Mouse (Mus musculus): ENCODE results near the gene Orc1. TPM values are rescaled to one million over a fixed set of nuclear protein-coding genes. Genes with fewer than 3 reads are reported as not detected.

Orc1 gene
- total RNA-seq, 1 experiment, result 44.5 TPM

- H3K4me3 ChIP-seq (ENCODE audit: insufficient read depth in 1 of 2, low read depth in 1 of 2, low read length in 2 of 2, poor library complexity in 1 of 2, severe bottlenecking in 1 of 2), result no peak overlapping the region
- H3K9ac ChIP-seq (ENCODE audit: insufficient read depth, low read depth, low read length, poor library complexity, severe bottlenecking), result no peak overlapping the region
- in situ Hi-C loops (cut with MboI; ENCODE audit: low sequenced_read_pairs in 2 of 2, unreplicated experiment in 2 of 2), result no loop called here
- H3K9me3 ChIP-seq (ENCODE audit: control insufficient read depth, insufficient read depth, low read depth, low read length), result no peaks in the 10 kb centered on the region
- H3K27ac ChIP-seq (ENCODE audit: insufficient read depth, low read depth, low read length, poor library complexity, severe bottlenecking), result no peak overlapping the region
- peaks cover 73% of the 10 kb centered on the region for H3K36me3 ChIP-seq (ENCODE audit: control insufficient read depth, insufficient read depth, low read length, poor library complexity, severe bottlenecking)
- TF ChIP-seq ZC3H11A (IDR thresholded peaks at IDR 0.05; ENCODE audit: borderline replicate concordance, low read depth, low read length) (no peak), ZNF384 (IDR thresholded peaks at IDR 0.05; ENCODE audit: low read depth, low read length) (no peak), HCFC1 (IDR thresholded peaks at IDR 0.05; ENCODE audit: borderline replicate concordance, insufficient read depth, low read length) (no peak), MAFK (IDR thresholded peaks at IDR 0.05; ENCODE audit: insufficient read depth, low read depth, low read length) (no peak), CHD2 (IDR thresholded peaks at IDR 0.05; ENCODE audit: low read depth, low read length) (no peak)
- H3K4me1 ChIP-seq (ENCODE audit: control insufficient read depth in 2 of 2, insufficient read depth in 2 of 2, low read length in 2 of 2, poor library complexity in 1 of 2), result no peaks in the 10 kb centered on the region
- DNase-seq (ENCODE audit: low read depth, low spot score), result no peak
Observed at GRCm38 (mm10) chr4:108627066-108627465, 47.8 kb downstream of the Orc1 start.

- in situ Hi-C loops (cut with MboI; ENCODE audit: low sequenced_read_pairs in 2 of 2, unreplicated experiment in 2 of 2), result no loop called here
- H3K36me3 ChIP-seq (ENCODE audit: control insufficient read depth, insufficient read depth, low read length, poor library complexity, severe bottlenecking), result peaks cover 76% of the 10 kb centered on the region
- DNase-seq (ENCODE audit: low read depth, low spot score), result no peak
- peaks cover 2 to 7% of the 10 kb centered on the region in 2 experiments; a peak in 2 of 4 replicates for H3K4me1 ChIP-seq (ENCODE audit: control insufficient read depth in 2 of 2, insufficient read depth in 2 of 2, low read length in 2 of 2, poor library complexity in 1 of 2)
- H3K4me3 ChIP-seq (ENCODE audit: insufficient read depth in 1 of 2, low read depth in 1 of 2, low read length in 2 of 2, poor library complexity in 1 of 2, severe bottlenecking in 1 of 2), result no peak overlapping the region
- TF ChIP-seq CHD2 (IDR thresholded peaks at IDR 0.05; ENCODE audit: low read depth, low read length), result no peak
- TF ChIP-seq HCFC1 (IDR thresholded peaks at IDR 0.05; ENCODE audit: borderline replicate concordance, insufficient read depth, low read length), result no peak
- TF ChIP-seq ZC3H11A (IDR thresholded peaks at IDR 0.05; ENCODE audit: borderline replicate concordance, low read depth, low read length), result no peak
- no peak for TF ChIP-seq MAFK (IDR thresholded peaks at IDR 0.05; ENCODE audit: insufficient read depth, low read depth, low read length)
- TF ChIP-seq ZNF384 (IDR thresholded peaks at IDR 0.05; ENCODE audit: low read depth, low read length), result no peak
- no peak overlapping the region for H3K9ac ChIP-seq (ENCODE audit: insufficient read depth, low read depth, low read length, poor library complexity, severe bottlenecking)
- H3K27ac ChIP-seq (ENCODE audit: insufficient read depth, low read depth, low read length, poor library complexity, severe bottlenecking), result no peak overlapping the region
- no peaks in the 10 kb centered on the region for H3K9me3 ChIP-seq (ENCODE audit: control insufficient read depth, insufficient read depth, low read depth, low read length)
Observed at GRCm38 (mm10) chr4:108629363-108629880, 50.2 kb downstream of the Orc1 start.

DNA sequence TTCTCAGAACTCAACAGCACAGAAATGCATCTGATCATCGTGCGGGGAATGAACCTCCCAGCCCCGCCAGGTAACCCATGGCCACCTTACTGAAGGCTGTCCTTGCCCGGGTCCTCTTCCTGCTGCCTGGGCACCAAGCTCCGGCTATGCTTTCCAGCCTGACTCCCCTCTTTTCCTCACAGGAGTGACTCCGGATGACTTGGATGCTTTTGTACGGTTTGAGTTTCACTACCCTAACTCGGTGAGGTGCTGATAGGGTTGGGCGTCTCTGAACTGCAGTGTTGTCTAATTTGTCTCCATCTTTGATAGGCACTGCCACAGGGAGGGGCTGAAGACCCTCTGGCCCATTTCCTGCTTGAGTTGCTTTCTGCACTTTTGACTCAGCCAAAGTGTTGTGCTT, 50.9 kb downstream of the Orc1 start:
- peaks cover 74% of the 10 kb centered on the region for H3K36me3 ChIP-seq (ENCODE audit: control insufficient read depth, insufficient read depth, low read length, poor library complexity, severe bottlenecking)
- no peak overlapping the region for H3K27ac ChIP-seq (ENCODE audit: insufficient read depth, low read depth, low read length, poor library complexity, severe bottlenecking)
- no peak overlapping the region for H3K4me3 ChIP-seq (ENCODE audit: insufficient read depth in 1 of 2, low read depth in 1 of 2, low read length in 2 of 2, poor library complexity in 1 of 2, severe bottlenecking in 1 of 2)
- H3K9me3 ChIP-seq (ENCODE audit: control insufficient read depth, insufficient read depth, low read depth, low read length), result no peaks in the 10 kb centered on the region
- H3K4me1 ChIP-seq (ENCODE audit: control insufficient read depth in 2 of 2, insufficient read depth in 2 of 2, low read length in 2 of 2, poor library complexity in 1 of 2), result peaks cover 3 to 12% of the 10 kb centered on the region in 2 experiments; a peak in 3 of 4 replicates
- in situ Hi-C loops (cut with MboI; ENCODE audit: low sequenced_read_pairs in 2 of 2, unreplicated experiment in 2 of 2), result no loop called here
- H3K9ac ChIP-seq (ENCODE audit: insufficient read depth, low read depth, low read length, poor library complexity, severe bottlenecking), result no peak overlapping the region
- TF ChIP-seq HCFC1 (IDR thresholded peaks at IDR 0.05; ENCODE audit: borderline replicate concordance, insufficient read depth, low read length) (no peak), ZNF384 (IDR thresholded peaks at IDR 0.05; ENCODE audit: low read depth, low read length) (no peak), CHD2 (IDR thresholded peaks at IDR 0.05; ENCODE audit: low read depth, low read length) (no peak), MAFK (IDR thresholded peaks at IDR 0.05; ENCODE audit: insufficient read depth, low read depth, low read length) (no peak), ZC3H11A (IDR thresholded peaks at IDR 0.05; ENCODE audit: borderline replicate concordance, low read depth, low read length) (no peak)
- no peak for DNase-seq (ENCODE audit: low read depth, low spot score)

DNA sequence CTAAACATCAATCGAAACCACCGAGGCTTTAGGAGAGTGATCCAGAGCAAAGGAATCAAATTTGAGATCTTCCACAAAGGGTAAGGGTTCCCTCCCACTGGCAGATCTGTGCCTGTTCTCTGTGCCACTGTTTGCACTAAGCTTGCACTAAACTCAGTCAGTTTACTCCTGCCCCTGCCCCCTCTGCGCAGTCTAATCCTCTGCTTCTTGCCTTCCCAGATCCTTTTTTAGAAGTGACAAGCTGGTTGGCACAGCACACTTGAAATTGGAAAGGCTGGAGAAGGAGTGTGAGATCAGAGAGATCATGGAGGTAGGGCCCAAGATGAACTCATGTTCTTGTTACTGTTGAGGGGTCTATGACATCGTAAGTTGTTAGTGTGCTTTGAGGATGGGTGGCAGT, 52.4 kb downstream of the Orc1 start:
- H3K36me3 ChIP-seq (ENCODE audit: control insufficient read depth, insufficient read depth, low read length, poor library complexity, severe bottlenecking), result peaks cover 59% of the 10 kb centered on the region

More for the DNA sequence above, 52.4 kb downstream of the Orc1 start:
- H3K4me3 ChIP-seq (ENCODE audit: insufficient read depth in 1 of 2, low read depth in 1 of 2, low read length in 2 of 2, poor library complexity in 1 of 2, severe bottlenecking in 1 of 2), result no peak overlapping the region
- in situ Hi-C loops (cut with MboI; ENCODE audit: low sequenced_read_pairs in 2 of 2, unreplicated experiment in 2 of 2), result no loop called here
- TF ChIP-seq ZNF384 (IDR thresholded peaks at IDR 0.05; ENCODE audit: low read depth, low read length), result no peak
- TF ChIP-seq MAFK (IDR thresholded peaks at IDR 0.05; ENCODE audit: insufficient read depth, low read depth, low read length), result no peak
- no peak for TF ChIP-seq HCFC1 (IDR thresholded peaks at IDR 0.05; ENCODE audit: borderline replicate concordance, insufficient read depth, low read length)
- no peak for TF ChIP-seq CHD2 (IDR thresholded peaks at IDR 0.05; ENCODE audit: low read depth, low read length)
- TF ChIP-seq ZC3H11A (IDR thresholded peaks at IDR 0.05; ENCODE audit: borderline replicate concordance, low read depth, low read length), result no peak
- H3K9me3 ChIP-seq (ENCODE audit: control insufficient read depth, insufficient read depth, low read depth, low read length), result no peaks in the 10 kb centered on the region
- no peak overlapping the region for H3K27ac ChIP-seq (ENCODE audit: insufficient read depth, low read depth, low read length, poor library complexity, severe bottlenecking)
- H3K9ac ChIP-seq (ENCODE audit: insufficient read depth, low read depth, low read length, poor library complexity, severe bottlenecking), result no peak overlapping the region
- DNase-seq (ENCODE audit: low read depth, low spot score), result no peak
- peaks cover 3 to 12% of the 10 kb centered on the region in 2 experiments; a peak in 3 of 4 replicates for H3K4me1 ChIP-seq (ENCODE audit: control insufficient read depth in 2 of 2, insufficient read depth in 2 of 2, low read length in 2 of 2, poor library complexity in 1 of 2)

All from ES-E14 (cell line).